Mouse (Mus musculus) liver, postnatal 0 days (tissue): Measurements from ENCODE around the gene Zfp36.

Source experiments
- CTCF ChIP-seq: sonication (generic); IDR thresholded peaks from 2 replicates; pipeline ENCODE4 v1.5.1; 2016; ENCODE audit warnings: antibody characterized with exemption, low read depth
- EP300 ChIP-seq: IDR thresholded peaks from 2 replicates; pipeline ENCODE4 v1.6.1; 2016; ENCODE audit warnings: antibody characterized with exemption, low read depth, mild to moderate bottlenecking

DNA sequence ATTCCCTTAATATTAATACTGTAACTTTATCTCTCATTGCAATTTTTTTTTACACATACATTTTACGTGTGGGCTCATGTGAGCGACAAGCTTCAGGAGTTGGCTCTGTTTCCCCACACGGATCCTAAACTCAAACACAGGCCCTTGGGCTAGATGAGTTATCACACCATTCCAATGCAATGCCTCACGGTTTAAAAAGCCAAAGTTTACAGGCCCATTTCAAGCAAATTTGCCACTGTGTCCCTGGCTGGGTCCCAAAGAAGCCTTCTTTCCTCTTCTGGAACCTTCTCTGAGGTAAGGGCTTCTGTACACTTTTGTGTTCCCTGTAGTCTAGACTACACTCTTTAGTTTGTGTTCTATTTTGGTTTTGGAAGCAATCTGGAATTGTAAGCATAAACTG lies 45.5 kb downstream of the Zfp36 start:
- no peak for TF ChIP-seq CTCF
- no peak for TF ChIP-seq EP300
